Mouse (Mus musculus) thymus, adult 2 months (tissue): ENCODE results near the gene Fgfr2.

ENCODE experiments used
- CTCF ChIP-seq: fragments of 200-500 bp; IDR thresholded peaks from 2 replicates; pipeline ENCODE4 v1.5.1; 2012; ENCODE audit warnings: mild to moderate bottlenecking, control low read depth, low read length, moderate library complexity, borderline replicate concordance; ENCODE audit not compliant: control insufficient read depth, poor library complexity, insufficient read depth; ENCODE audit errors: extremely low read depth
- POLR2A ChIP-seq: fragments of 200-500 bp; IDR thresholded peaks from 2 replicates; pipeline ENCODE4 v1.6.1; 2012; ENCODE audit warnings: mild to moderate bottlenecking, low read length, control low read depth, moderate library complexity; ENCODE audit not compliant: control insufficient read depth, poor library complexity, insufficient read depth; ENCODE audit errors: extremely low read depth

GRCm38 (mm10) chr7:130222633-130223354 is 2900.4 kb downstream of the Fgfr2 start:
- no peak for TF ChIP-seq CTCF
- TF ChIP-seq POLR2A, result no peak
